Mouse (Mus musculus) adrenal gland, adult (tissue): ENCODE measurements around the gene Rbm17.
A peak's percentile ranks its signal among the peaks of the same experiment; 100 is the strongest.
"Not testable (repeated sequence)": the region's sequence is repeated elsewhere in the genome, so short reads cannot be mapped to it uniquely, and the experiment has no call there.

Experiments used
- DNase-seq, 2 experiments: peaks; one replicate each; pipeline ENCODE4 v3.0.0; 2022 to 2023; ENCODE audit warnings: low spot score in 1 of 2; ENCODE audit not compliant: inconsistent age in 2 of 2

The Rbm17 gene

GRCm38 (mm10) chr2:11604053-11604452 lies at the start of gene Rbm17:
Rbm17 (minus strand) TSS chr2:11604153.
- DNase-seq = no peak

- DNase-seq = peak; percentile 60 to 76
These were observed 49.4 kb upstream of the Rbm17 start for GRCm38 (mm10) chr2:11653330-11653729.

- DNase-seq = peak in 1 of 2 experiments; percentile 52
These were observed 48.8 kb upstream of the Rbm17 start for GRCm38 (mm10) chr2:11652780-11653179.

GRCm38 (mm10) chr2:11652196-11652595 lies 48.2 kb upstream of the Rbm17 start:
- no peak for DNase-seq

- no peak for DNase-seq
These were observed 47.5 kb upstream of the Rbm17 start for GRCm38 (mm10) chr2:11651476-11651875.

- no peak for DNase-seq
These were observed 41.3 kb upstream of the Rbm17 start for GRCm38 (mm10) chr2:11645297-11645696.

- no peak for DNase-seq
These were observed 40.1 kb upstream of the Rbm17 start for GRCm38 (mm10) chr2:11644057-11644456.

GRCm38 (mm10) chr2:11642451-11642941 lies 38.5 kb upstream of the Rbm17 start, which contains the start of gene Il2ra:
Il2ra (plus strand) TSS chr2:11642807.
- no peak for DNase-seq

- DNase-seq = peak in 1 of 2 experiments; percentile 22
These were observed 33.2 kb upstream of the Rbm17 start for GRCm38 (mm10) chr2:11637115-11637514.

GRCm38 (mm10) chr2:11636138-11636480 lies 32.2 kb upstream of the Rbm17 start:
- DNase-seq = no peak

- no peak for DNase-seq
These were observed 31.7 kb upstream of the Rbm17 start for GRCm38 (mm10) chr2:11635471-11636137.

- DNase-seq = no peak
These were observed 31.1 kb upstream of the Rbm17 start for GRCm38 (mm10) chr2:11635035-11635434.

GRCm38 (mm10) chr2:11625890-11626289 lies 21.9 kb upstream of the Rbm17 start, which contains the start of gene Gm17490:
Gm17490 (minus strand) TSS chr2:11626264.
- no peak for DNase-seq

- DNase-seq = no peak
These were observed 19.8 kb upstream of the Rbm17 start for GRCm38 (mm10) chr2:11623726-11624125.

GRCm38 (mm10) chr2:11623173-11623572 lies 19.2 kb upstream of the Rbm17 start:
- no peak for DNase-seq

- no peak for DNase-seq
These were observed 15.6 kb upstream of the Rbm17 start for GRCm38 (mm10) chr2:11619598-11619997.

GRCm38 (mm10) chr2:11616846-11617245 lies 12.9 kb upstream of the Rbm17 start:
- no peak for DNase-seq

- not testable (repeated sequence) for DNase-seq
These were observed 9.0 kb upstream of the Rbm17 start for GRCm38 (mm10) chr2:11612939-11613338.

GRCm38 (mm10) chr2:11606718-11607117 lies 2.8 kb upstream of the Rbm17 start:
- DNase-seq = not testable (repeated sequence)

- no peak for DNase-seq
These were observed 958 bp upstream of the Rbm17 start for GRCm38 (mm10) chr2:11604911-11605310.

- peak; percentile 95 to 99 for DNase-seq
These were observed 1.2 kb downstream of the Rbm17 start for GRCm38 (mm10) chr2:11602506-11603489.

- DNase-seq = no peak
These were observed 2.2 kb downstream of the Rbm17 start for GRCm38 (mm10) chr2:11601795-11602194.
